Mouse (Mus musculus) lung, adult 2 months (tissue): ENCODE results near the gene Kcnh2.

Experiments
- CTCF ChIP-seq: fragments of 200-500 bp; IDR thresholded peaks from 2 replicates; pipeline ENCODE4 v1.5.1; 2011; ENCODE audit warnings: mild to moderate bottlenecking, low read length, control low read depth; ENCODE audit not compliant: insufficient read depth
- POLR2A ChIP-seq: fragments of 200-500 bp; IDR thresholded peaks from 2 replicates; pipeline ENCODE4 v1.6.1; 2011; ENCODE audit warnings: low read depth, mild to moderate bottlenecking, control low read depth, low read length, borderline replicate concordance; ENCODE audit errors: extremely low read depth

DNA sequence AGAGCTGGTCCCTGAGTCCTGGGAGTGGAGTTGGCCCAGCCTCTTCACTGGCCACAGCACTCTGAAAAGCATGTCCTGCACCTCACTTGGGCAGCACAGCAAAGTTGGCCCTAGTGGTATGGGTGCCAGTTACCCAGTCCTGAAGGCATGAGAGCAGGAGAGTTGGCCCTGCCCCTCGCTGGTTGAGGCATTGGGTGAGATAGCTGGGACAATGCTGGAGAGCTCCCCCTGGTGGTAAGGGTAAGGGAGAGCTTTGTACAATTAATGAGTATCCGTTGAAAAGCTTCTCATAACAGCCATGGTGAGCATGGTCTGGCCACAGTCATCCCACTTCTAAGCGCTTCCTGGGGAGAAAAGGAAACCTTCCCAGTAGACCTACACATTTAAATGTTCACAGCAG is 48.2 kb downstream of the Kcnh2 start:
- peak; percentile 66 for TF ChIP-seq CTCF
- no peak for TF ChIP-seq POLR2A
